Mouse (Mus musculus) layer of hippocampus, adult 11-12 months (tissue): ENCODE measurements around the gene Ppm1k.
A peak's percentile ranks its signal among the peaks of the same experiment; 100 is the strongest.
"Not testable (repeated sequence)": the region's sequence is repeated elsewhere in the genome, so short reads cannot be mapped to it uniquely, and the experiment has no call there.

ENCODE experiments used
- DNase-seq: peaks from one replicate; pipeline ENCODE4 v3.0.0; 2022; ENCODE audit warnings: low spot score

Ppm1k gene

DNA sequence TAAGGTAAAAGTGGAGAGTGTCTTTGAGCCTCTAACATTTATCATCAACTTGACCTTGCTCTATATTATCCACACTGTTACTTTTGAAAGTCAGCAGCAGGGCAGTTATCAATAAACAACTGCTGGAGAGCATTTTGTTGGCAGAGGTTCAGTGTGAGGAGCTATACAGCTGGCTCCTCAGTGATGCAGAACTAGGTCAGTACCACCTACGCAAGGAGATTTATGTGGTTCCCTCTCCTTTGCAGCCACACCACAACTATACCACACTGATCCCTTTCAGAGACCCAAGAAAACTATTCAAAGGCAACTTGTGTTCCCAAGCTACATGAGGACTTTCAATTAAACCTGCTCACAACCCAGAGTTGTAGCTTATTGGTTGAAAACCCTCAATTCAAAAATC is 3.8 kb downstream of the Ppm1k start:
- DNase-seq: no peak

DNA sequence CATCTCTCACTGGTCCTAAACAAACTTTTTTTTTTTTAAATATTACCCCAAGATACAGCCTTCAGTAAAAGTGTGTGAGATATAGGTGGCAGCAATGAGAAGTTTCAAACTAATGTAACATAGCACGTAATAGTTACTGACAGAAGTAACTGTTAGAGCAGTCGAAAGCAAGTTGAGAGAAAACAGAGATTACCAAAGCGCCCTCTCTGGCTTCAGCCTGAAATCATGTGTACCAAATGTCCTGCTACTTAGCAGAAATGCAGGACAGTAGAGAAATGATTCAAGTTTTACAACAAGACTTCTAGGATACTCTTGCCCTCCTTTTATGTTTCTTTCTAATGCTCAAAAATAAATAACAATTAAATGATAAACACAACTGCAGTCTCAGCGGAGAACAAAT is 4.3 kb downstream of the Ppm1k start:
- DNase-seq: no peak

DNA sequence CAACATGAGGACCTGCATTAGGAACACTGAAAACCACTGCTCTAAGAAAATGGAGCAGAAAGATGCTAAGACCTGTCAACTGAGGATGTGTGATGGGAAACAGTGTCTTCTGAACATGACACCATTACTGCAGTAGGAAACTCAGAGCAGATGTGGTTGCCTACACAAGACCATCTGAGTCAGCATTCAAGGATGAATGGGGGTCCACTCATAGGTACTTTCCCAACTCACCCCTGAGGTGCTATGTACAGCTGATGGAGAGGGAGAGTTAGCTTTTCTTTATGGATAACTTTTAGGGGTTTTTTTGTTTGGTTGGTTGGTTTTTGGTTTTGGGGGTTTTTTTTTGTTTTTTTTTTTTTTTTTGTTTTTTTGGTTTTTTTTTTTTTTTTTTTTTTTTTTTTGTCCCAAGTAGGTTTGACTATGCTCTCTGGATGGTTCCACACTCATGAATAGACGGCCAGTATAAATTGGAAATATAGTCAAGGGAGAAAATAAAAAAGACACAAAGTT is 5.9 kb downstream of the Ppm1k start:
- DNase-seq: no peak

GRCm38 (mm10) chr6:57526933-57527332 is 8.3 kb downstream of the Ppm1k start:
- DNase-seq: no peak

GRCm38 (mm10) chr6:57524742-57525141 is 10.5 kb downstream of the Ppm1k start:
- peak; percentile 25 for DNase-seq

- DNase-seq: no peak
Measured at GRCm38 (mm10) chr6:57520749-57521652, 14.3 kb downstream of the Ppm1k start.

DNA sequence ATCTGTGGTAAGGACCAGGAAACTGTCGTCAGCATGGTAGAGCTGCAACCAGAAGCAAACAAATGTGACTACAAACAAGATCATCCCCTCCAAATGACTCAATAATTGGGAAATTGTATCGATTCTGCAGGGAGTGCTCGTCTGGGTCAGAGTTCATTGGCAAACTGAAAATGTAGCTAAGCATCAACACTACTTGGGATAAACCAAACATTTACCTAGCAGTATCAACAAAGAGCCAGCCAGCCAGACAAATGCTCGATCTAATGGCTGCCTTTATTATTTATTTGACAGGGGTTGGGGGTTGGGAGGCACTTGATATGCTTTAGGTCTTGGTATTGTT is 21.3 kb downstream of the Ppm1k start:
- DNase-seq: no peak

- DNase-seq: no peak
Measured at GRCm38 (mm10) chr6:57513351-57514034, 21.8 kb downstream of the Ppm1k start.

- peak; percentile 59 for DNase-seq
Measured at GRCm38 (mm10) chr6:57511899-57512298, 23.4 kb downstream of the Ppm1k start.

- DNase-seq: no peak
Measured at GRCm38 (mm10) chr6:57503662-57504379, 31.4 kb downstream of the Ppm1k start.

- DNase-seq: no peak
Measured at GRCm38 (mm10) chr6:57499209-57499608, 36.1 kb downstream of the Ppm1k start.

GRCm38 (mm10) chr6:57468161-57468560 is 67.1 kb downstream of the Ppm1k start:
- not testable (repeated sequence) for DNase-seq
